Mouse (Mus musculus) midbrain, embryonic 16.5 days (tissue): ENCODE data around the gene Ttc36. TPM values are rescaled to one million over a fixed set of nuclear protein-coding genes. Genes with fewer than 3 reads are reported as not detected.

Experiments
- ATAC-seq: fragments of 200-750 bp; cut with Nextera tagmentation; 2 replicates; pipeline ENCODE4 v1.8.0; 2017; ENCODE audit warnings: moderate TSS enrichment
- H3K27ac ChIP-seq: fragments of 300-500 bp; sonication (generic); 2 replicates; pipeline ENCODE4 v1.5.1; 2014; ENCODE audit warnings: mild to moderate bottlenecking, low read length, mixed read lengths
- H3K27me3 ChIP-seq: fragments of 300-500 bp; sonication (generic); 2 replicates; pipeline ENCODE4 v1.6.1; 2014; ENCODE audit warnings: low read depth, low read length, mixed read lengths; ENCODE audit not compliant: control insufficient read depth, insufficient read depth
- H3K36me3 ChIP-seq: fragments of 300-500 bp; sonication (generic); 2 replicates; pipeline ENCODE4 v1.6.1; 2014; ENCODE audit warnings: mild to moderate bottlenecking, low read length, moderate library complexity, mixed read lengths; ENCODE audit not compliant: control insufficient read depth, insufficient read depth
- H3K4me1 ChIP-seq: fragments of 300-500 bp; sonication (generic); 2 replicates; pipeline ENCODE4 v1.6.1; 2014; ENCODE audit warnings: mild to moderate bottlenecking, low read length, mixed read lengths; ENCODE audit not compliant: control insufficient read depth, insufficient read depth
- H3K4me2 ChIP-seq: fragments of 300-500 bp; sonication (generic); 2 replicates; pipeline ENCODE4 v1.6.1; 2014; ENCODE audit warnings: mild to moderate bottlenecking, low read length, mixed read lengths
- H3K4me3 ChIP-seq: fragments of 300-500 bp; sonication (generic); 2 replicates; pipeline ENCODE4 v1.5.1; 2014; ENCODE audit warnings: low read depth, mild to moderate bottlenecking, low read length, moderate library complexity, mixed read lengths
- H3K9ac ChIP-seq: fragments of 300-500 bp; sonication (generic); 2 replicates; pipeline ENCODE4 v1.6.1; 2014; ENCODE audit warnings: low read depth, low read length, mixed read lengths
- H3K9me3 ChIP-seq: fragments of 300-500 bp; sonication (generic); replicated peaks from 2 replicates; pipeline ENCODE4 v1.6.1; 2014; ENCODE audit warnings: mild to moderate bottlenecking, low read length, mixed read lengths; ENCODE audit not compliant: control insufficient read depth, poor library complexity, severe bottlenecking
- WGBS: fragments of 180-500 bp; shearing (Covaris S2); extraction: QIAGEN DNeasy Blood & Tissue Kit; methylation state at CpG from one replicate; pipeline ENCODE4 v1.1.7; 2014; 5-methylcytosine and 5-hydroxymethylcytosine counted together
- polyA plus RNA-seq: library from polyadenylated mRNA; unstranded; fragments of >200 nt; fragmentation: Nextera tagmentation; extraction: Ambion mirVana; gene quantifications from 2 replicates; pipeline ENCODE4 v1.2.1, GENCODE M21; 2015

The Ttc36 gene
- polyA plus RNA-seq: 0.25 TPM in 1 of 2 replicates, not detected in the other

DNA sequence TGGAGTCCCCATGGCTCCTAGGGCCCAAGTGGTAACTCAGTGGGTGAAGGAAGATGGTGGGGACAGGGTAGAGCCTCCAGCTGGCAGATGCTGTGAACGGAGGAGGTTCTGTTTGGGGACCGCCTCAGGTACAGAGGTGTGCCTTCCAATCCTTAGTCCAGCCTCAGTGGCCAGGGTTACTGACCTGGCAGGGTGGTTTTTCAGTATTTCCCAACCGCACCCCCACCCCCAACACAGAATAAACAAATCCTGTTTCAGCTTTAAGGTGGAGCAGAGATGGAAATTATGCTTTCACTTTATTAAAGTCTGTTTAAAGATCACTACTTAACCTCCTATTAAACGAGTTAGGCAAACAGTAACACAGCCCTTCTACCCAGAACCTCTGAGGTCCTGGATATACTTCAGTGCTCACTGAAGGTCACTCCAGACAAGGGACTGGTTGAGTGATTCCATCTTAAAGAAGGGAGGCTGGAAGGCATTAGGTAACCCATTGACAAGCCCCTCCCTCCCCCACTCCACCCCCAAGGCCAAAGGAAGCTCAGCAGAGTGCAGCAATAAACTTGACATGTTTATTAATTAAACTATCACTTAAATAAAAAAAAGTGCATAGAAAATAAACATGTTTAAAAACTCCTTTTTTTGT lies at the start of gene Ttc36:
Ttc36 (minus strand) TSS at position 265 of the 643 bp plus-strand sequence.
- no peak within 1 kb of the TSS for H3K9ac ChIP-seq
- ATAC-seq: no peak
- no peak within 1 kb of the TSS for H3K27ac ChIP-seq
- H3K36me3 ChIP-seq: peaks cover 23% of the 10 kb centered on the region
- H3K9me3 ChIP-seq: no peaks in the 10 kb centered on the region
- H3K4me2 ChIP-seq: no peak within 1 kb of the TSS
- no peak within 1 kb of the TSS for H3K4me3 ChIP-seq
- H3K27me3 ChIP-seq: peaks cover 2% of the 10 kb centered on the region; the same call in 1 of the 2 replicates
- H3K4me1 ChIP-seq: peaks cover 14% of the 10 kb centered on the region
- 79% methylated on average over 4 of the region's 4 CpGs for WGBS

GRCm38 (mm10) chr9:44847446-44847845 lies 44.6 kb upstream of the Ttc36 start:
- Histone ChIP-seq H3K9ac (no peak overlapping the region), H3K4me2 (no peak overlapping the region), H3K4me1 (no peaks in the 10 kb centered on the region), H3K27ac (no peak overlapping the region), H3K9me3 (no peaks in the 10 kb centered on the region), H3K36me3 (peaks cover 43% of the 10 kb centered on the region), H3K27me3 (no peaks in the 10 kb centered on the region), H3K4me3 (no peak overlapping the region)
- no peak for ATAC-seq
- 82% methylated on average over 6 of the region's 6 CpGs for WGBS

DNA sequence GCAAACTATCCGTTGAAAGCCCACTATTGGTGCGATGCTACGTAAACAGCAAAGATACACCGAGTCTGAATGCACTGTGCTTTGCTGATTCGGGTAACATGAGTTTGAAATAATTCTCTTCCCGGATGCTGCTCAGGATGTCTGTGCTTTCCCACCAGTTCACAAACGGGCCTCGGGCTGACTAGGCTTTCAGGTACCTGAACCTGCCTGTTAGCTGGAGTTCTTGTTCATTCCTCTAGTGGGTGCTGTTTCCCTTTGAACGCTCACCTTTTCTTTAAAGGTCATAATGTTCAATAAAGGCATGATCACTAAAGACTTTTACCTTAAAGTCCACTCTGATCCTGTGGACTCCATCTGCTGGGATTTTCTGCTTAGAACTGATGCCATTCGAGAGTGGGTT lies 38.4 kb upstream of the Ttc36 start:
- no peak overlapping the region for H3K9ac ChIP-seq
- no peaks in the 10 kb centered on the region for H3K27me3 ChIP-seq
- ATAC-seq: no peak
- H3K36me3 ChIP-seq: peaks cover 44% of the 10 kb centered on the region
- H3K4me1 ChIP-seq: no peaks in the 10 kb centered on the region
- 90% methylated on average over 10 of the region's 10 CpGs for WGBS
- H3K4me3 ChIP-seq: no peak overlapping the region
- H3K27ac ChIP-seq: no peak overlapping the region
- no peak overlapping the region for H3K4me2 ChIP-seq
- no peaks in the 10 kb centered on the region for H3K9me3 ChIP-seq

- 50% methylated on average over 7 of the region's 7 CpGs for WGBS
- H3K36me3 ChIP-seq: peaks cover 50% of the 10 kb centered on the region
- no peaks in the 10 kb centered on the region for H3K4me1 ChIP-seq
- H3K4me2 ChIP-seq: no peak overlapping the region
- no peak overlapping the region for H3K9ac ChIP-seq
- no peak overlapping the region for H3K4me3 ChIP-seq
- H3K9me3 ChIP-seq: no peaks in the 10 kb centered on the region
- H3K27ac ChIP-seq: no peak overlapping the region
- no peaks in the 10 kb centered on the region for H3K27me3 ChIP-seq
- ATAC-seq: no peak
Measured at GRCm38 (mm10) chr9:44836439-44836838, 33.6 kb upstream of the Ttc36 start.

DNA sequence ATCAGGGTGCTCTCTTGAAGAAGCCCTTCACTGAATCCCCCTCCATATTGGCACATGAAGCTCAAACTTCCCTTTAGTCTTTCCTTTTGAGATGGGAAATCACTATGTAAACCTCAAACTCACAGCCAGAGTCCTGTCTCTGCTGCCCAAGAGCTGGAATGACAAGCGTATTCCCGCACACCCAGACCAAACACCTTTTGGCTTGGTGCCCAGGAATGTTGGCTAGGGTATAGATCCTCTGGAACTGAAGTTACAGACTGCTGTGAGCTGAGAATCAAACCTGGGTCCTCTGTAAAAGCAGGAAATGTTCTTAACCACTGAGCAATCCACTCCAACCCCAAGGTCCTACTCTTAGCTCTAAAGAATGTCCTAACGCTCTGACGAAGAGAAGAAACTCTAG lies 29.5 kb upstream of the Ttc36 start:
- 84% methylated on average over 4 of the region's 4 CpGs for WGBS
- no peak for ATAC-seq
- no peaks in the 10 kb centered on the region for H3K4me1 ChIP-seq
- no peaks in the 10 kb centered on the region for H3K9me3 ChIP-seq
- no peak overlapping the region for H3K4me3 ChIP-seq
- H3K27ac ChIP-seq: no peak overlapping the region
- peaks cover 48% of the 10 kb centered on the region for H3K36me3 ChIP-seq
- no peak overlapping the region for H3K9ac ChIP-seq
- H3K4me2 ChIP-seq: no peak overlapping the region
- H3K27me3 ChIP-seq: no peaks in the 10 kb centered on the region

DNA sequence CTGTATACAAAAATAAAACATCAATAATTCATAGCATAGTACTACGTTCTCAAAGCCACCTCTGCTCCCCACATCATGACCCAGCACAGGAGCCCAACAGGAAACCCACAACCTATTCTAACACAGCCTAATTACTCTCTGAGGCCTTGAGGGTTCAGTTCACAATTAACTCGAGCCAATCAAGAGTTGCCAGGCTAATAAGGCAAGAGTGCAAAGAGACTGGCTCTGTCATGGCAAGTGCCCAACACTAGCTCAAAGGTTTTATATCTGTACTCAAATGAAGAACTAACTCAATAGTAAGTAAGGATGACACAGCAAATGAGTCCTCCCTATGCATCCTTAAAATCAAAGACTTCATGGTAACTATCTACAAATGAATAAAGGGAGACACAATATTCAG lies 27.6 kb upstream of the Ttc36 start:
- H3K4me1 ChIP-seq: no peaks in the 10 kb centered on the region
- H3K27me3 ChIP-seq: no peaks in the 10 kb centered on the region
- 77% methylated on average over 2 of the region's 2 CpGs for WGBS
- H3K36me3 ChIP-seq: peaks cover 50% of the 10 kb centered on the region
- H3K4me2 ChIP-seq: no peak overlapping the region
- no peaks in the 10 kb centered on the region for H3K9me3 ChIP-seq
- ATAC-seq: no peak
- H3K27ac ChIP-seq: no peak overlapping the region
- no peak overlapping the region for H3K4me3 ChIP-seq
- H3K9ac ChIP-seq: no peak overlapping the region

DNA sequence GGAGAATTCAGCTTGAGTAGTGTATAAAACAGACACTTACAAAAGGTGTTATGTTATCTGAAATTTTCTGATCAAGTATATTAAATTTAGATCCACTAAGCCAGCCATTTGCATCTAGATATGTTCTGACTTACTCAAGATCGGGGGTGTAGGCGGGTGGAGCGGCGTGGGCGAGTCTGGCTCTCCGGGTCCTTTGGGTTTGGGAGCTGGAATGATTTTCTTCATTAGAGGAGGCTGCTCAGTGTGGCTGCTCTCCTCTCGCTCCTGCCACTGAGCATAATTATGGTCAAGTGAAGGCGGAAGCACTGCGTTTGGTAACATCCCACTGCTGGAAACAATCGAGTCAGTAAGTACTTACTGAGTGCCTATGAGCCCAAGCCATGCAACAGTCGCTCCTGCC lies 26.1 kb upstream of the Ttc36 start:
- Histone ChIP-seq H3K27me3 (no peaks in the 10 kb centered on the region), H3K4me1 (no peaks in the 10 kb centered on the region), H3K9ac (no peak overlapping the region), H3K4me2 (no peak overlapping the region), H3K27ac (no peak overlapping the region), H3K9me3 (no peaks in the 10 kb centered on the region), H3K36me3 (peaks cover 53% of the 10 kb centered on the region), H3K4me3 (no peak overlapping the region)
- WGBS: 97% methylated on average over 11 of the region's 11 CpGs
- no peak for ATAC-seq

- H3K27ac ChIP-seq: no peak overlapping the region
- H3K4me1 ChIP-seq: no peaks in the 10 kb centered on the region
- no peak overlapping the region for H3K4me3 ChIP-seq
- WGBS: 91% methylated on average over 7 of the region's 7 CpGs
- H3K9ac ChIP-seq: no peak overlapping the region
- H3K27me3 ChIP-seq: no peaks in the 10 kb centered on the region
- H3K9me3 ChIP-seq: no peaks in the 10 kb centered on the region
- peaks cover 53% of the 10 kb centered on the region for H3K36me3 ChIP-seq
- ATAC-seq: no peak
- no peak overlapping the region for H3K4me2 ChIP-seq
Measured at GRCm38 (mm10) chr9:44826660-44827059, 23.8 kb upstream of the Ttc36 start.

DNA sequence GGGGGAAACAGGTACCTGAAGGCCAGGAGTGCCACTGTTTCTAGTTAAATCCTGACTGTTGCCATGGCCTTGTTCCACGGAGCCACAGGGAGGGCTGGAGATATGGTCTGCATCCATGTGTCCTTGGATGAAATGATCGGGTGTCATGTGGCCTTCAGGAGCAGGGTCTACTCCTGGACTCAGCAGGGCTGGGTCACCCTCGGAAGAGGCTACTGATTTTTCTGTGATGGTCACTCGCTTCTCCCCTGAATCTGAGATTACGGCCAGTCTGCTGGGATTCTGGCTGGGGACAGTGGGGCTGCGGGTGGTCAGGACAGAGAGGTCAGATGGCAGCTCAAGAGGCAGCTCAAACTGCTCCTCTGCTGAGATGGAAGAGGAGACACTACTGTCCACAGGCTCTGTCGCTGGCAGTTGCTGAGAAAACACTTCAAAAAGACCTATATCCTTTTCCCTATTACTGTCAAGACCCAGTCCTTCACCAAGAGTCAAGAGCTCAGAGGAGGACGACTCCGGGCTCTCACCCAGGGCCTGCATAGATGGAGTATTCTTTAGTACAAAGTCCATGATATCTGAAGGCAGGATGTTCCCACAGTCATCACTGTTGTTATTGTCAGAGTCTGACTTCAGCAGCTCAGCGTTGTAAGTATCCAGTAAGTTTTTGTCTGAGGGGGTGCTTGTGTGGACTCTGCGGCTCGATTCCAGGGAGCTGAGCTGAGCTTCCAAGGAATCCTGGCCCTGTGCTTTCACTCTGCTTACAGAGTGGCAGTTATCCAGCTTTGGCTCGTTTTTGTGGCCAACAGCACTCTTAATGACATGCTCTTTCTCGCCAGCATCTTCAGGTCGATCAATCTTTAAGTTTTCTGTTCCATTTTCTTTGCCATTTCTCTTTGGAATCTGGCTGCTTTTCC lies 17.3 kb upstream of the Ttc36 start:
- H3K9me3 ChIP-seq: no peaks in the 10 kb centered on the region
- 92% methylated on average over 15 of the region's 15 CpGs for WGBS

More for the DNA sequence above, 17.3 kb upstream of the Ttc36 start:
- H3K36me3 ChIP-seq: peaks cover 72% of the 10 kb centered on the region
- no peaks in the 10 kb centered on the region for H3K4me1 ChIP-seq
- no peak for ATAC-seq
- H3K27ac ChIP-seq: no peak overlapping the region
- no peak overlapping the region for H3K4me2 ChIP-seq
- H3K27me3 ChIP-seq: no peaks in the 10 kb centered on the region
- H3K4me3 ChIP-seq: no peak overlapping the region
- H3K9ac ChIP-seq: no peak overlapping the region
